Mouse (Mus musculus): Measurements from ENCODE around the gene Sp1. TPM values are rescaled to one million over a fixed set of nuclear protein-coding genes. Genes with fewer than 3 reads are reported as not detected.

Sp1 gene
- polyA plus RNA-seq, 2 experiments: 17.2 to 35.7 TPM

DNA sequence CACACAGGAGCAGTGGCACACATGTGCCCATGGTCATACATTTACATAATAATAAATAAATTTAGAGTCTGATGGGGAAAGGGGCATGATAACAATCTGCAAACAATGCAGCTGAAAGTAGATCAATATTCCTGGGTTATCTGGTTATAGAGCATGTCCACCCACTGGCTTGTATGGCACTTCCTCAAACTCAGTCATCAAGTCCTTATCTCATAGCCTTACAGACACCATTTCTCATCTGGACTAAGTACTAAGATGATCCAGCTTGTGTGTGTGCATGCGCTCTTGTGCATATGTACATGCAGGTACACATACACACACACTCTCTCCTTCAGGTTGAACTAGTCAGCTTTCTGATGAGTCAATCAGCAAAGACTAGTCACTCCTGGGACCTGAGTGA, 41.3 kb upstream of the Sp1 start:
- H3K27ac ChIP-seq (replicated peaks; ENCODE audit: low read depth, low read length): no peak overlapping the region
- TF ChIP-seq POLR2A (IDR thresholded peaks at IDR 0.05; ENCODE audit: borderline replicate concordance, extremely low read depth, insufficient read depth, insufficient read length): no peak
- ATAC-seq (ENCODE audit: low FRiP score, low read depth) (no peak), DNase-seq (ENCODE audit: low spot score) (no peak)
- WGBS: 91% methylated on average over 1 of the region's 1 CpGs
- 0 out of 2 replicates have a peak overlapping the region, but pooled peaks have one; percentile 30 for H3K4me3 ChIP-seq (replicated peaks; ENCODE audit: low read length)
- no peaks in the 10 kb centered on the region for H3K36me3 ChIP-seq (ENCODE audit: control insufficient read depth, insufficient read depth, low read length)
- no peaks in the 10 kb centered on the region for H3K27me3 ChIP-seq (ENCODE audit: control insufficient read depth, insufficient read depth, low read length)
- peaks cover 14% of the 10 kb centered on the region; the same call in 1 of the 2 replicates for H3K4me1 ChIP-seq (ENCODE audit: control insufficient read depth, insufficient read depth, low read length)
- H3K9ac ChIP-seq (ENCODE audit: low read depth, low read length, severe bottlenecking): no peak overlapping the region
- no peaks in the 10 kb centered on the region for H3K9me3 ChIP-seq (ENCODE audit: control insufficient read depth, low read length)
- no peak overlapping the region for H3K4me2 ChIP-seq (replicated peaks; ENCODE audit: low read depth, low read length, severe bottlenecking)

DNA sequence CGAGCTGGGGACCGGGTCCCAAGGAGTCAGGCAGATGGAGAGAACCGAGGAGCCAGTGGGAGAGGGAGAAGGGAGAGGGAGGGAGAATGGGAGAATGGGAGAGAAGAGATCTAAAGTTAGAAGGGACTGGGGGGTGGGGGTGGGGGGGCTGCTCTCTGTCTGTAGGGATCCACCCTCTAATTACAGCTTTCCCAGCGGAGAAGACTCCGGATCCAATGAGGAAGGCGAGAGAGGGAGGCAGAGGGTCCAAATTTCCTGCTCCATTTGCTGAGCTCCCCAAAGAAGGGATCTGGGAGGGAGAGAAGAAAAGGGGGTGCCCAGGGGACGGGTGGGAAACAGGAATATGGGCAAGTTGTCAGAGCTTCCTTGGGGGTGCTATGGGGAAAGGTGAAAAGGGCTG, 39.7 kb upstream of the Sp1 start:
- no peak for ATAC-seq (ENCODE audit: low FRiP score, low read depth)
- 10% methylated on average over 7 of the region's 7 CpGs for WGBS
- peak overlapping the region; percentile 54 for H3K9ac ChIP-seq (ENCODE audit: low read depth, low read length, severe bottlenecking)
- H3K27ac ChIP-seq (replicated peaks; ENCODE audit: low read depth, low read length): no peak overlapping the region
- no peak for TF ChIP-seq POLR2A (IDR thresholded peaks at IDR 0.05; ENCODE audit: borderline replicate concordance, extremely low read depth, insufficient read depth, insufficient read length)
- peaks cover 29% of the 10 kb centered on the region for H3K4me1 ChIP-seq (ENCODE audit: control insufficient read depth, insufficient read depth, low read length)
- peak overlapping the region; percentile 47 for H3K4me2 ChIP-seq (replicated peaks; ENCODE audit: low read depth, low read length, severe bottlenecking)
- DNase-seq (ENCODE audit: low spot score): no peak
- no peaks in the 10 kb centered on the region for H3K27me3 ChIP-seq (ENCODE audit: control insufficient read depth, insufficient read depth, low read length)
- H3K36me3 ChIP-seq (ENCODE audit: control insufficient read depth, insufficient read depth, low read length): no peaks in the 10 kb centered on the region
- H3K9me3 ChIP-seq (ENCODE audit: control insufficient read depth, low read length): no peaks in the 10 kb centered on the region
- H3K4me3 ChIP-seq (replicated peaks; ENCODE audit: low read length): peak overlapping the region; percentile 30

DNA sequence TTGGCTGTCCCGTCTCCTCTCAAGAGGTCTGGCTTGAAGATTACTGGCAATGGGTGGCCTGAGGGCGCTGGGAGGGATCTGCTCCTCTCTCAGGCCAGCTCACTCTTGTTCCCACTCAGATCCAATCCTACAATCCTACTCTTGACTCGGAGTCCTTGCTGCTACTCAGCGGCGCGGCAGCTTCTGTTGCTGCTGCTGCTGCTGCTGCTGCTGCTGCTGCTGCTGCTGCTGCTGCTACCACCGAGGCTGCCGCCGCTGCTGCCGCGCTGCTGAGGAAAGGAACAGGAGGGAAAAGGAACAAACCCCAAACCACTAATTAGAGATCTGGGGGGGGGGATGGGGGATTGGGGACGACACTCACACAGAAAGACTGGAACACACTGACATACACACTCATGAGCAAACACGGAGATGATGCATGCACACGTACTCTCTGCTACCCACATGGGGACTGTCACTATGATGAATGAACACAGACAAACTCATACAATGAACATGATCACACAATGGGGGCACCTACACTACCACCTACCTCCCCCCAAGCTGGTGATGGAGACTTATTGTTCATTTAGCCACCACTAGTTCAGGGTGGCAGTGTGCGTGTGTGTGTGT, 39.1 kb upstream of the Sp1 start, which contains the start of gene Sp7:
Gene Sp7, minus strand, starts transcription at position 450 of the 612 bp plus-strand sequence.
- peak within 1 kb of the TSS; percentile 54 for H3K9ac ChIP-seq (ENCODE audit: low read depth, low read length, severe bottlenecking)
- no peaks in the 10 kb centered on the region for H3K9me3 ChIP-seq (ENCODE audit: control insufficient read depth, low read length)
- no peak within 1 kb of the TSS for H3K27ac ChIP-seq (replicated peaks; ENCODE audit: low read depth, low read length)
- no peaks in the 10 kb centered on the region for H3K27me3 ChIP-seq (ENCODE audit: control insufficient read depth, insufficient read depth, low read length)
- no peak for TF ChIP-seq POLR2A (IDR thresholded peaks at IDR 0.05; ENCODE audit: borderline replicate concordance, extremely low read depth, insufficient read depth, insufficient read length)
- no peak for DNase-seq (ENCODE audit: low spot score)
- peaks cover 30% of the 10 kb centered on the region for H3K4me1 ChIP-seq (ENCODE audit: control insufficient read depth, insufficient read depth, low read length)
- H3K4me2 ChIP-seq (replicated peaks; ENCODE audit: low read depth, low read length, severe bottlenecking): peak within 1 kb of the TSS; percentile 47
- H3K36me3 ChIP-seq (ENCODE audit: control insufficient read depth, insufficient read depth, low read length): no peaks in the 10 kb centered on the region
- ATAC-seq (ENCODE audit: low FRiP score, low read depth): no peak
- H3K4me3 ChIP-seq (replicated peaks; ENCODE audit: low read length): peak within 1 kb of the TSS; percentile 30
- WGBS: 4% methylated on average over 14 of the region's 15 CpGs

DNA sequence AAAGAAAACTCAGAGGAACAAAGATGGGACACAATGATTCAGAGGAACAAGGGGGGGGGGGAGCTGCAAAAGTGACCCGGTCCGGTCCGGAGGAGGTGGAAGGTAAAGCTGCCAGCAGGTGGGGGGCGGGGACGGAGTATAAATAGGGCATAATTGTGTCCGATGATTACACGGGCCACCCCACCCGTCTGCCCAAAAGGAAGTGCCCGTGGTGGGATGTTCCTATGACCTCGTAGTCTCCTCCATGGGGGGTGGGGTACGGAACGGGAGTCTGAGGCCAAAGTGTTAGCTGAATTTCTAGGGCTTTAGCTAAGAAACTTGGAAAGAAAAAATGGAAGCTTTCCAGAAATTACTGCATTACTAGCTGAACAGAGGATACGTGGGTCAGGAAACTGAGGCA, 36.0 kb upstream of the Sp1 start:
- WGBS: 11% methylated on average over 13 of the region's 13 CpGs
- peak overlapping the region; percentile 48; the same call in 1 of the 2 replicates for H3K9ac ChIP-seq (ENCODE audit: low read depth, low read length, severe bottlenecking)
- H3K9me3 ChIP-seq (ENCODE audit: control insufficient read depth, low read length): no peaks in the 10 kb centered on the region
- H3K4me2 ChIP-seq (replicated peaks; ENCODE audit: low read depth, low read length, severe bottlenecking): peak overlapping the region; percentile 40; the same call in 1 of the 2 replicates
- H3K27ac ChIP-seq (replicated peaks; ENCODE audit: low read depth, low read length): no peak overlapping the region
- no peak for TF ChIP-seq POLR2A (IDR thresholded peaks at IDR 0.05; ENCODE audit: borderline replicate concordance, extremely low read depth, insufficient read depth, insufficient read length)
- H3K27me3 ChIP-seq (ENCODE audit: control insufficient read depth, insufficient read depth, low read length): no peaks in the 10 kb centered on the region
- ATAC-seq (ENCODE audit: low FRiP score, low read depth) (no peak), DNase-seq (ENCODE audit: low spot score) (no peak)
- peaks cover 21% of the 10 kb centered on the region for H3K4me1 ChIP-seq (ENCODE audit: control insufficient read depth, insufficient read depth, low read length)
- H3K36me3 ChIP-seq (ENCODE audit: control insufficient read depth, insufficient read depth, low read length): no peaks in the 10 kb centered on the region
- H3K4me3 ChIP-seq (replicated peaks; ENCODE audit: low read length): 0 out of 2 replicates have a peak overlapping the region, but pooled peaks have one; percentile 16

DNA sequence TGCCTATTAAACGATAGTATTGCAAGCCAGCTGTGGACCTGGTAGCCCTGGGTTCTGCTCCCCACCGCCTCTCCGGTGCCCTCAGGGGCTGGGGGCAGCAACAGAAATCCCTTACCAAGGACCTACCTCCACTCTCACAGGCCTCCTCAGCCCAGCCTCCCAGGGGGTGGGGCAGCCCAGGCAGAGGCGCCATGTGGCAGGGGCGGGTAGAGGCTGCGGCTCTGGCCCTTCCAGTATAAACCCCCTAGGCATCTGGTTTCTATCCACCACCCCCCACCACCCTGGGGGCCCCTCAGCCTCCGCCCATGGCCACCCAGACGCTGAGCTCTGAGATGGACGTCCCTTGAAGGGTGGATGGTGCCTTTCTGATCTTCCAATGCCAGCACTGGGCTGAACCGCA, 35.2 kb upstream of the Sp1 start:
- DNase-seq (ENCODE audit: low spot score) (peak; percentile 35), ATAC-seq (ENCODE audit: low FRiP score, low read depth) (peak; percentile 81)
- no peaks in the 10 kb centered on the region for H3K9me3 ChIP-seq (ENCODE audit: control insufficient read depth, low read length)
- TF ChIP-seq POLR2A (IDR thresholded peaks at IDR 0.05; ENCODE audit: borderline replicate concordance, extremely low read depth, insufficient read depth, insufficient read length): no peak
- H3K27ac ChIP-seq (replicated peaks; ENCODE audit: low read depth, low read length): peak overlapping the region; percentile 55; the same call in 1 of the 2 replicates
- H3K4me1 ChIP-seq (ENCODE audit: control insufficient read depth, insufficient read depth, low read length): peaks cover 21% of the 10 kb centered on the region
- peak overlapping the region; percentile 48; the same call in 1 of the 2 replicates for H3K9ac ChIP-seq (ENCODE audit: low read depth, low read length, severe bottlenecking)
- H3K4me3 ChIP-seq (replicated peaks; ENCODE audit: low read length): peak overlapping the region; percentile 16; the same call in 1 of the 2 replicates
- H3K27me3 ChIP-seq (ENCODE audit: control insufficient read depth, insufficient read depth, low read length): no peaks in the 10 kb centered on the region
- H3K36me3 ChIP-seq (ENCODE audit: control insufficient read depth, insufficient read depth, low read length): no peaks in the 10 kb centered on the region
- WGBS: 2% methylated on average over 10 of the region's 10 CpGs
- H3K4me2 ChIP-seq (replicated peaks; ENCODE audit: low read depth, low read length, severe bottlenecking): peak overlapping the region; percentile 40
